Mouse (Mus musculus): Measurements from ENCODE around the gene Rai14.

GRCm38 (mm10) chr15:10661961-10662606, 52.3 kb downstream of the Rai14 start:
- TF ChIP-seq CTCF (IDR thresholded peaks at IDR 0.05; ENCODE audit: borderline replicate concordance, insufficient read depth, low read depth, low read length) (no peak), POLR2A (IDR thresholded peaks at IDR 0.05; ENCODE audit: borderline replicate concordance, insufficient read depth, low read length) (no peak)

Data from cerebellum, adult 2 months (tissue).